Mouse (Mus musculus): ENCODE data around the gene Cited4. TPM values are rescaled to one million over a fixed set of nuclear protein-coding genes. Genes with fewer than 3 reads are reported as not detected.

Gene Cited4
- total RNA-seq, 2 experiments from 2014 or later = 2.9 to 3.5 TPM

Other genes with a start within 250 kb of the Cited4 start
- gene Slfnl1, start 134.3 kb upstream of the Cited4 start, total RNA-seq (2021) = under 1 TPM; 0.56 to 0.66 TPM
- 10 to 100 TPM; 72.0 to 72.1 TPM for gene Ctps, start 96.3 kb upstream of the Cited4 start, total RNA-seq (2021)
- gene Gm8439, start 77.8 kb upstream of the Cited4 start, total RNA-seq (2021) = not detected
- gene Kcnq4, start 82.0 kb downstream of the Cited4 start, total RNA-seq (2021) = 10 to 100 TPM; 19.6 to 21.1 TPM
- gene Nfyc, start 165.0 kb downstream of the Cited4 start, total RNA-seq (2021) = 10 to 100 TPM; 43.1 to 55.8 TPM
- gene Rims3, start 188.2 kb downstream of the Cited4 start, total RNA-seq (2021) = 10 to 100 TPM; 74.4 to 75.8 TPM

Data from left cerebral cortex, postnatal 4 days (tissue).